Mouse (Mus musculus) forebrain, embryonic 10.5 days (tissue): ENCODE data around the gene Rnf182. TPM values are rescaled to one million over a fixed set of nuclear protein-coding genes. Genes with fewer than 3 reads are reported as not detected.
A peak's percentile ranks its signal among the peaks of the same experiment; 100 is the strongest.

ENCODE experiments used
- DNase-seq: peaks from one replicate; pipeline ENCODE4 v3.0.0-alpha.2; 2017; ENCODE audit warnings: low spot score; ENCODE audit errors: extremely low spot score
- H3K27ac ChIP-seq: fragments of 300-500 bp; sonication (generic); 2 replicates; pipeline ENCODE4 v1.5.1; 2016; ENCODE audit warnings: mild to moderate bottlenecking
- H3K27me3 ChIP-seq: fragments of 300-500 bp; sonication (generic); 2 replicates; pipeline ENCODE4 v1.6.1; 2016; ENCODE audit warnings: mild to moderate bottlenecking; ENCODE audit not compliant: poor library complexity, severe bottlenecking
- H3K36me3 ChIP-seq: fragments of 300-500 bp; sonication (generic); replicated peaks from 2 replicates; pipeline ENCODE4 v1.6.1; 2016; ENCODE audit warnings: mild to moderate bottlenecking, moderate library complexity
- H3K4me1 ChIP-seq: fragments of 300-500 bp; sonication (generic); 2 replicates; pipeline ENCODE4 v1.6.1; 2016
- H3K4me3 ChIP-seq: fragments of 300-500 bp; sonication (generic); 2 replicates; pipeline ENCODE4 v1.5.1; 2016; ENCODE audit warnings: mild to moderate bottlenecking, moderate library complexity
- H3K9me3 ChIP-seq: fragments of 300-500 bp; sonication (generic); 2 replicates; pipeline ENCODE4 v1.6.1; 2016; ENCODE audit warnings: mild to moderate bottlenecking, moderate library complexity
- WGBS: fragments of 180-500 bp; shearing (Covaris S2); methylation state at CpG from one replicate; pipeline ENCODE4 v1.1.7; 2016; 5-methylcytosine and 5-hydroxymethylcytosine counted together
- polyA plus RNA-seq: library from polyadenylated mRNA; unstranded; fragments of >200 nt; fragmentation: Nextera tagmentation; extraction: Ambion mirVana; gene quantifications from 2 replicates; pipeline ENCODE4 v1.2.1, GENCODE M21; 2016

Rnf182 gene
- 6.6 and 6.7 TPM in 2 replicates for polyA plus RNA-seq

- H3K36me3 ChIP-seq: no peaks in the 10 kb centered on the region
- peak within 1 kb of the TSS; percentile 89 for H3K27ac ChIP-seq
- DNase-seq: peak; percentile 88
- peaks cover 29% of the 10 kb centered on the region for H3K27me3 ChIP-seq
- under 1% methylated on average over 57 of the region's 58 CpGs for WGBS
- H3K4me1 ChIP-seq: peaks cover 29% of the 10 kb centered on the region
- H3K9me3 ChIP-seq: no peaks in the 10 kb centered on the region
- peak within 1 kb of the TSS; percentile 77 for H3K4me3 ChIP-seq
Observed at GRCm38 (mm10) chr13:43615577-43616254, at the start of gene Rnf182. TSS of gene Rnf182 (plus strand) at chr13:43615710.

GRCm38 (mm10) chr13:43566184-43566583 is 49.3 kb upstream of the Rnf182 start:
- Histone ChIP-seq H3K27me3 (peaks cover 25% of the 10 kb centered on the region), H3K4me3 (no peak overlapping the region), H3K36me3 (no peaks in the 10 kb centered on the region), H3K9me3 (peaks cover 7% of the 10 kb centered on the region), H3K27ac (no peak overlapping the region), H3K4me1 (peaks cover 16% of the 10 kb centered on the region)
- DNase-seq: no peak
- WGBS: 95% methylated on average over 8 of the region's 8 CpGs

GRCm38 (mm10) chr13:43567141-43567891 is 48.2 kb upstream of the Rnf182 start:
- peaks cover 12% of the 10 kb centered on the region for H3K4me1 ChIP-seq
- peaks cover 14% of the 10 kb centered on the region for H3K27me3 ChIP-seq
- peaks cover 11% of the 10 kb centered on the region for H3K9me3 ChIP-seq
- H3K36me3 ChIP-seq: no peaks in the 10 kb centered on the region
- H3K4me3 ChIP-seq: no peak overlapping the region
- DNase-seq: no peak
- WGBS: 72% methylated on average over 23 of the region's 25 CpGs
- H3K27ac ChIP-seq: no peak overlapping the region

GRCm38 (mm10) chr13:43573979-43574378 is 41.5 kb upstream of the Rnf182 start:
- H3K9me3 ChIP-seq: peaks cover 11% of the 10 kb centered on the region
- H3K4me1 ChIP-seq: no peaks in the 10 kb centered on the region
- H3K27ac ChIP-seq: no peak overlapping the region
- H3K36me3 ChIP-seq: no peaks in the 10 kb centered on the region
- H3K27me3 ChIP-seq: no peaks in the 10 kb centered on the region
- 82% methylated on average over 2 of the region's 2 CpGs for WGBS
- no peak overlapping the region for H3K4me3 ChIP-seq
- no peak for DNase-seq

GRCm38 (mm10) chr13:43575431-43575830 is 40.1 kb upstream of the Rnf182 start:
- Histone ChIP-seq H3K27ac (no peak overlapping the region), H3K4me3 (no peak overlapping the region), H3K27me3 (no peaks in the 10 kb centered on the region), H3K9me3 (peaks cover 11% of the 10 kb centered on the region), H3K4me1 (peaks cover 4% of the 10 kb centered on the region; the same call in 1 of the 2 replicates), H3K36me3 (no peaks in the 10 kb centered on the region)
- WGBS: 94% methylated on average over 5 of the region's 5 CpGs
- DNase-seq: no peak

GRCm38 (mm10) chr13:43577254-43577653 is 38.3 kb upstream of the Rnf182 start:
- Histone ChIP-seq H3K27me3 (no peaks in the 10 kb centered on the region), H3K27ac (no peak overlapping the region), H3K4me3 (no peak overlapping the region), H3K4me1 (peaks cover 4% of the 10 kb centered on the region; the same call in 1 of the 2 replicates), H3K36me3 (no peaks in the 10 kb centered on the region), H3K9me3 (no peaks in the 10 kb centered on the region)
- no peak for DNase-seq
- WGBS: 73% methylated on average over 5 of the region's 5 CpGs

- WGBS: 88% methylated on average over 12 of the region's 12 CpGs
- Histone ChIP-seq H3K36me3 (no peaks in the 10 kb centered on the region), H3K4me1 (peaks cover 6% of the 10 kb centered on the region; the same call in 1 of the 2 replicates), H3K9me3 (no peaks in the 10 kb centered on the region), H3K27ac (no peak overlapping the region), H3K27me3 (no peaks in the 10 kb centered on the region), H3K4me3 (no peak overlapping the region)
- no peak for DNase-seq
Observed at GRCm38 (mm10) chr13:43577766-43578165, 37.7 kb upstream of the Rnf182 start.

- Histone ChIP-seq H3K27ac (no peak overlapping the region), H3K27me3 (no peaks in the 10 kb centered on the region), H3K9me3 (no peaks in the 10 kb centered on the region), H3K36me3 (no peaks in the 10 kb centered on the region), H3K4me1 (peaks cover 12% of the 10 kb centered on the region), H3K4me3 (no peak overlapping the region)
- DNase-seq: peak; percentile 57
- WGBS: 22% methylated on average over 18 of the region's 18 CpGs
Observed at GRCm38 (mm10) chr13:43579740-43580139, 35.8 kb upstream of the Rnf182 start.

GRCm38 (mm10) chr13:43580661-43581060 is 34.8 kb upstream of the Rnf182 start:
- peaks cover 16% of the 10 kb centered on the region for H3K4me1 ChIP-seq
- no peaks in the 10 kb centered on the region for H3K9me3 ChIP-seq
- no peaks in the 10 kb centered on the region for H3K36me3 ChIP-seq
- whole genome bisulfite sequencing: 95% methylated on average over 5 of the region's 5 CpGs
- no peak for DNase-seq
- no peak overlapping the region for H3K4me3 ChIP-seq
- H3K27ac ChIP-seq: no peak overlapping the region
- no peaks in the 10 kb centered on the region for H3K27me3 ChIP-seq

- H3K4me3 ChIP-seq: peak overlapping the region; percentile 29
Observed at GRCm38 (mm10) chr13:43582961-43583360, 32.5 kb upstream of the Rnf182 start.

GRCm38 (mm10) chr13:43583504-43583903 is 32.0 kb upstream of the Rnf182 start:
- no peaks in the 10 kb centered on the region for H3K27me3 ChIP-seq
- H3K27ac ChIP-seq: 0 out of 2 replicates have a peak overlapping the region, but pooled peaks have one; percentile 8
- H3K4me3 ChIP-seq: no peak overlapping the region
- peaks cover 16% of the 10 kb centered on the region for H3K4me1 ChIP-seq
- WGBS: 67% methylated on average over 8 of the region's 8 CpGs
- no peak for DNase-seq
- no peaks in the 10 kb centered on the region for H3K9me3 ChIP-seq
- no peaks in the 10 kb centered on the region for H3K36me3 ChIP-seq

More at GRCm38 (mm10) chr13:43582961-43583360, 32.5 kb upstream of the Rnf182 start:
- 0 out of 2 replicates have a peak overlapping the region, but pooled peaks have one; percentile 8 for H3K27ac ChIP-seq
- no peaks in the 10 kb centered on the region for H3K27me3 ChIP-seq
- H3K9me3 ChIP-seq: no peaks in the 10 kb centered on the region
- H3K36me3 ChIP-seq: no peaks in the 10 kb centered on the region
- no peak for DNase-seq
- WGBS: 49% methylated on average over 16 of the region's 16 CpGs
- peaks cover 16% of the 10 kb centered on the region for H3K4me1 ChIP-seq

GRCm38 (mm10) chr13:43585335-43585734 is 30.2 kb upstream of the Rnf182 start:
- no peak for DNase-seq
- H3K27ac ChIP-seq: no peak overlapping the region
- 55% methylated on average over 2 of the region's 2 CpGs for WGBS

GRCm38 (mm10) chr13:43586966-43587365 is 28.5 kb upstream of the Rnf182 start:
- WGBS: 83% methylated on average over 3 of the region's 3 CpGs
- Histone ChIP-seq H3K27ac (no peak overlapping the region), H3K9me3 (no peaks in the 10 kb centered on the region), H3K4me1 (peaks cover 12% of the 10 kb centered on the region), H3K36me3 (no peaks in the 10 kb centered on the region), H3K27me3 (0 out of 2 replicates have a peak, but pooled peaks cover 8% of the 10 kb centered on the region), H3K4me3 (no peak overlapping the region)
- no peak for DNase-seq

More at GRCm38 (mm10) chr13:43585335-43585734, 30.2 kb upstream of the Rnf182 start:
- H3K36me3 ChIP-seq: no peaks in the 10 kb centered on the region
- peaks cover 12% of the 10 kb centered on the region for H3K4me1 ChIP-seq
- H3K9me3 ChIP-seq: no peaks in the 10 kb centered on the region
- H3K27me3 ChIP-seq: no peaks in the 10 kb centered on the region
- H3K4me3 ChIP-seq: no peak overlapping the region
